Mouse (Mus musculus) kidney, postnatal 36 days (tissue): ENCODE data around the gene Fam89b.

ENCODE experiments used
- DNase-seq, 2 experiments: peaks; one replicate each; pipeline ENCODE4 v3.0.0; 2021 to 2022; ENCODE audit warnings: mixed read lengths in 2 of 2

Fam89b gene

DNA sequence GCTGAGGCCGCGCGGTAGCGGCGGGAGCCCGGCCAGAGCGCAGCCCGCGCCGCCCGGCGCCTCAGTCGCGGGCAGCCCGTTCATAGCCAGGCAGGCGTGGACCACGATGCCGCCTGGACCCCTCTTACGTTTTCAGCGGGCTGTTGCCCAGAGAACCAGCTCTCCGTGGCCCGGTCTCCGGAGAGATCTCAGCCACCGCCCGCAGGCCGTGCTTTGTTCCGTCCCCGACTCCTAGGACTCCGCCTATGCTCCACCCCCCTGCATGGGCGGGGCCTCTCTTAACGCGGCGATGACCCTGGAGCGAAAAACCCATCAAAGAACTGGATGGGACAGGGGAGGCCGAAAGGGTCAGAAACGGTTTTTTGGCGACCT, at the start of gene Fam89b:
Gene Fam89b, minus strand, starts transcription at position 210 of the 372 bp plus-strand sequence.
- peak; percentile 93 to 98 for DNase-seq

GRCm38 (mm10) chr19:5778312-5778711, 48.9 kb upstream of the Fam89b start:
- DNase-seq, result no peak

DNA sequence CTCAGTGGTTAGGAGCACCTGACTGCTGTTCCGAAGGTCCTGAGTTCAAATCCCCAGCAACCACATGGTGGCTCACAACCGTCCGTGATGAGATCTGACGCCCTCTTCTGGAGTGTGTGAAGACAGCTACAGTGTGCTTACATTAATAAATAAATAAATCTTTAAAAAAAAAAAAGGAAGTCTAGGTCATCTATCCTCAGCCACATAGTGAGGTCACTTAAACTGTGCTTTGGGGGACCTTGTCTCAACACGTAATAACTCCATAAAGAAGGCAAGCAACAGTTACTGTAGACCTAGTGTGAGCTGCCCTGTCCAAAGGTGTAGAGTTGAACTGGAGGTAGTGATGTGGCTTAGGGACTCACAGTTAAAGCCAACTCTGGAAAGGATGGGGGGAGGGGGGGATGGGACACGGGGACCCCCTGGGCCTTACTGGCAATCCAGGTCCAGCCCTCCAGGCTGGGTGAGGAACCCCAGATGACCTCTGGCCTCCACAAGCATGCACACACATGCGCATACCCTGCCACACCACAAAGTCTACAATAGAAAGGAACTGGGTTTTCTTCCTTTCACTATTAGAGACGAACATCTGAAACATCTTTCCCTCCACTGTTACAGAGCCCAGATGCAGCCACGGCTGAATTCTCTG, 48.1 kb upstream of the Fam89b start:
- no peak for DNase-seq

GRCm38 (mm10) chr19:5770925-5771860, 41.7 kb upstream of the Fam89b start, which contains the start of gene Scyl1:
TSS of gene Scyl1 (minus strand) at chr19:5771419.
- DNase-seq, result peak; percentile 95 to 97

DNA sequence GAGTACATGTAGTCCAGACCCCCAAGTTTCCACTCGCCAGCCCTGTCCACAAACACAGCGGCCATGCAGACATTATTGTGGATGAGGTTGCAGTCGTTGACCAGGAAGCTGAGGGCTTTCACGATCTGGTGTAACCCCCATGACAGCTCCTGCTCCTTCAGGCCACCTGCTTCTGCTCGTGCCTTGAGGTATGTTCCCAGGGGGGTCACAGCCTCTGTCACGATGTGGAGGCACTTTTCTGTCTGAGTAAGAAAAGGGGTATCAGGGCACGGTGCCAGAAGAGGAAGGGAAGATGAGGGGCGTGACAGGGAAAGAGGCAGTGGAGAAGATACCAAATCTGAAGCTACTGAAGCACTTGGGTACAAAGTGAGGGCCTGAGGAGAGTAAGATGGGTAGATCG, 40.9 kb upstream of the Fam89b start:
- DNase-seq, result no peak

- DNase-seq, result peak; percentile 52 to 53
These were observed 37.8 kb upstream of the Fam89b start for GRCm38 (mm10) chr19:5767271-5767670.

DNA sequence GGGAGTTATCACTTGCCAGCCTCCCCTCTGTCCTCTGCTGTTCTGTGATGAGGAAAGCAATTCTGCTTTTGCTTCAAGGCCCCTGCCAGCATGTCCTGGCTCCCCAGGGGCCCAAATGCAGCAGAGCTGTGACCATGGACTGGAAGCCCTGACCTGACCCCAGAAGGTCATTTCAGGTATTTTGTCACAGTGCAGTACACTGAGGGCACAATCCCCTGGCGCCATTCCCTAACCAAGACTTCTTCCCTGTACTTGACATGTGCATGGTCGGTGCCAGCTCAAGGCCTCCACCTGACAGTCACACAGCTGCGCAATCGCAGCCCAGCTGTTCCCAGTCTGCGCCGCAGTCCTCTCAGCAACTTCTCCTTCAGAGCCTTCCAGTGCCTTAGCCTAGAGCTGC, 33.7 kb upstream of the Fam89b start:
- DNase-seq, result no peak

- DNase-seq, result no peak
These were observed 29.5 kb upstream of the Fam89b start for GRCm38 (mm10) chr19:5758878-5759403.

DNA sequence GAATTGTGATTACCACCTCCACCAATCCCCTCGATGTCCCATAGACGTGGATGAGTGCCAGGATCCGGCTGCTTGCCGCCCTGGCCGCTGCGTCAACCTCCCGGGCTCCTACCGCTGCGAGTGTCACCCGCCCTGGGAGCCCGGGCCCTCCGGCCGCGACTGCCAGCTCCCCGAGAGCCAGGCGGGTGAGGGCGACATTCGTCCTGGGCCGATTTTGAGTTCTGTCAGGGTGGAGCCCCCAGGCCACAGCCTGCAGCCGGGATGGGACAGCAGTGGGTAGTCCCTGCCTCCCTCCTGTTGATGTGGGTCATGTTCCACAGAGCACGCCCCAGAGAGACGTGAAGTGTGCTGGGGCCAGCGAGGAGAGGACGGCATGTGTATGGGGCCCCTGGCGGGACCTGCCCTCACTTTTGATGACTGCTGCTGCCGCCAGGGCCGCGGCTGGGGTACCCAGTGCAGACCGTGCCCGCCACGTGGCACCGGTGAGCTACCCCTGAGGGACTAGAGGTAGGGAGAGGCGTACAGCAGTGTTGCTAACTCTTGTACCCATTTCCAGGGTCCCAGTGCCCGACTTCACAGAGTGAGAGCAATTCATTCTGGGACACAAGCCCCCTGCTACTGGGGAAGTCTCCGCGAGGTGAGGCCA, 27.7 kb upstream of the Fam89b start:
- DNase-seq, result no peak

DNA sequence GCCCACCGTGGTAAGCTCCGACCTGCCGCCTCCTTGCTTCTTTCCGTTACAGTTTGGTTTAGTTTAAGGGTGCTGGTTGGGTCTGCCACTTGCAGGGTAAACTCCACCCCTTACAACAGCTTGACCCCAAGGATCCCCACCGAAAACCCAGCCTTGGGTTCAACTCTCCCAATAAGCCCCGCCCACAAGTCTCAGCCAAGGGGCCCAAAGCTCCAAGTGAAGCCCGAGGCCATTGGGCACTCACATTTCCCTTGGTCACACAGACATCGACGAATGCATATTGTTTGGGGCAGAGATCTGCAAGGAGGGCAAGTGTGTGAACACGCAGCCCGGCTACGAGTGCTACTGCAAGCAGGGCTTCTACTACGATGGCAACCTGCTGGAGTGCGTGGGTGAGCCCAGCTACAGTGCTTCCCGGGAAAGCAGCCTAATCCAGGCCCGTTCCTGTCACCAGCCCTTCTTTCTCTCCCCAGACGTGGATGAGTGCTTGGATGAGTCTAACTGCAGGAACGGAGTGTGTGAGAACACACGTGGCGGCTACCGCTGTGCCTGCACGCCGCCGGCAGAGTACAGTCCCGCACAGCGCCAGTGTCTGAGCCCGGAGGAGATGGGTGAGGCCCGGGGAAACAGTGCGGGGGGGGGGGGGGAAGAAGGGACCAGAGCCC, 27.0 kb upstream of the Fam89b start:
- DNase-seq, result no peak

DNA sequence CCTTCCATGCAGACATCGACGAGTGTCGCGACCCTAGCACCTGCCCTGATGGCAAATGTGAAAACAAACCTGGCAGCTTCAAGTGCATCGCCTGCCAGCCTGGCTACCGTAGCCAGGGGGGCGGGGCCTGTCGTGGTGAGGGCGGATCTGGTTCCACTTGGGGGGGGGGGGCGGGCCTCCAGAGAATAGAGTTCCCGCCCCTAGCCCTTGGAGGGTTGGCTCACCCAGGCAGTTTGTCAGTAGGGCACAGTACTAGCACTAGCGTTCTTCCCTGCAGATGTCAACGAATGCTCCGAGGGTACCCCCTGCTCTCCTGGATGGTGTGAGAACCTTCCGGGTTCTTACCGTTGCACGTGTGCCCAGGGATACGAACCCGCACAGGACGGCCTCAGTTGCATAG, 22.3 kb upstream of the Fam89b start:
- DNase-seq, result peak; percentile 62 to 89

- no peak for DNase-seq
These were observed 21.5 kb upstream of the Fam89b start for GRCm38 (mm10) chr19:5750951-5751350.

DNA sequence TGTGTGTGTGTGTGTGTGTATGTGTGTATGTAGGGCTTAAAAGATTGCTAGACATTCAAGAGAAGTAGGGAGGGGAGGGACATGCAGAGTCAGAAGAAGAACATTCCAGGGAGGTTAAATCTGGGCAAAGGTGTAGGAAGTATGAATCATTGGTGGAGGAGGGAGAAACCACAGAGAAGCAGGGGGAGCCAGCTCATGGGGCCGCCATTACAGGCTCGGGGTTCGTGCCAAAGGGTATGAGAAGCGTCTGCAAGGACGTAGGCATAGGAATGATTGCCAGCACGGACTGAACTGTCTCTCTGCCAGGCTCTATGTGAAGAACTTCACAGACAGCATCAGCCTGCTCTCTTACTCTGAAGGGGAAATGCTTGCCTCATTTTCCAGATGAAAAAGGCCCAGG, 20.0 kb upstream of the Fam89b start:
- DNase-seq, result no peak

DNA sequence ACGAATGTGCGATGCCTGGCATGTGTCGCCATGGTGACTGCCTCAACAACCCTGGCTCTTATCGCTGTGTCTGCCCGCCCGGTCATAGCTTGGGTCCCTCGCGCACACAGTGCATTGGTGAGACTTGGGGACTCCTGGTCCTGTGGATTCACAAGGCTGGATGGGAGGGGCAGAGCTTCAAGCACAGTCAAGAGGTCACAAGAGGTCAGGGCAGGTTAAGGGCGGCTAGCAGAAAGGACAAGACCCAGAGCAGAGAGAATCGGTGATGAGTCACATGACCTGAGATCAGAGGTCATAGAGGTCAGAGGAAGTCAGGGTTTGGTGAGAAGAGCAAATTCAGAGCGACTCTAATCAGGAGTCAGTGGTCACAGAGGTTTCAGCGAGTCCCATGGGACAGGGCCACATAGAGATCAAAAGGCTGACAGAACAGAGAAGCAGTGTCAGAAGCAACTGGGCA, 17.5 kb upstream of the Fam89b start:
- DNase-seq, result no peak

DNA sequence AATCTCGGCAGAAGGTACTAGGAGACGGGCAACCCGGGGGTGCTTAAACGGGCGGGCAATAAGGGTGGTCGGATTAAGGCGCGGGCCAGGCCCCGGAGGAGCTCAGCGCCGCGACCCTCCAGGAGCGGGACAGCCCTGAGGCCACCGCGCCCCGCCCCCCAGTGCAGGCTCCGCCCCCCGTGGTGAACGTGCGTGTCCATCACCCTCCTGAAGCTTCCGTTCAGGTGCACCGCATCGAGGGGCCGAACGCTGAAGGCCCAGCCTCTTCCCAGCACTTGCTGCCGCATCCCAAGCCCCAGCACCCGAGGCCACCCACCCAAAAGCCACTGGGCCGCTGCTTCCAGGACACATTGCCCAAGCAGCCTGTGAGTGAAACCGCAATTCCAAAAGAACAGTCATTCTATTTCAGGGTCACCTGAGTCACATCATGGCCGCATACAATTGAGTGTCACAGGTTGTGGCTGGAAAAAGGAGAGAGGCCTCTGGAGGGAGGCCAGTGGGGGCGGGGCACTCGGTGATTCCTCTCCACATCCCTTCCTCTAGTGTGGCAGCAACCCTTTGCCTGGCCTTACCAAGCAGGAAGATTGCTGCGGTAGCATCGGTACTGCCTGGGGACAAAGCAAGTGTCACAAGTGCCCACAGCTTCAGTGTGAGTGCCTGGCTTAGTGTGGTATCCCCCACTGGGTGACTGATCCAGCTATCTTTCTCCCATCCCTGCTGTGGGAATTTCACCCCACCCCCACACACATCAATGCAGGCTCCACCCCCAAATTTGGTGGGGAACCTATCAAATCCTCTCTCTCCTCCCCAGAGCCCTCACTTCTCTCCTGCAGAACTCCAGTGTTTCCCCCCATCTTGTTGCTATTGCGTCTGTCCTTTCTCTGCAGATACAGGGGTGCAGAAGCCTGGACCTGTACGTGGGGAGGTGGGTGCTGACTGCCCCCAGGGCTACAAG, 16.6 kb upstream of the Fam89b start:
- DNase-seq, result peak in 1 of 2 experiments; percentile 51

- DNase-seq, result peak; percentile 36 to 57
These were observed 14.1 kb upstream of the Fam89b start for GRCm38 (mm10) chr19:5743576-5743975.

- peak in 1 of 2 experiments; percentile 42 for DNase-seq
These were observed 12.8 kb upstream of the Fam89b start for GRCm38 (mm10) chr19:5742241-5742641.

GRCm38 (mm10) chr19:5741641-5742240, 12.3 kb upstream of the Fam89b start:
- peak; percentile 71 to 79 for DNase-seq

GRCm38 (mm10) chr19:5740320-5741317, 11.2 kb upstream of the Fam89b start, which contains the start of gene Ltbp3:
TSS of gene Ltbp3 (plus strand) at chr19:5740904.
- DNase-seq, result peak; percentile 38 to 50
